Mouse (Mus musculus) cortical plate, adult 2 months (tissue): ENCODE results near the gene Clec4n.

Experiments used
- CTCF ChIP-seq: fragments of 200-500 bp; IDR thresholded peaks from 2 replicates; pipeline ENCODE4 v1.5.1; 2011; ENCODE audit warnings: mild to moderate bottlenecking, control low read depth, low read length; ENCODE audit not compliant: insufficient read depth; ENCODE audit errors: extremely low read depth
- POLR2A ChIP-seq: fragments of 200-500 bp; IDR thresholded peaks from 2 replicates; pipeline ENCODE4 v1.6.1; 2011; ENCODE audit warnings: mild to moderate bottlenecking, low read length, control low read depth; ENCODE audit not compliant: insufficient read depth; ENCODE audit errors: extremely low read depth

DNA sequence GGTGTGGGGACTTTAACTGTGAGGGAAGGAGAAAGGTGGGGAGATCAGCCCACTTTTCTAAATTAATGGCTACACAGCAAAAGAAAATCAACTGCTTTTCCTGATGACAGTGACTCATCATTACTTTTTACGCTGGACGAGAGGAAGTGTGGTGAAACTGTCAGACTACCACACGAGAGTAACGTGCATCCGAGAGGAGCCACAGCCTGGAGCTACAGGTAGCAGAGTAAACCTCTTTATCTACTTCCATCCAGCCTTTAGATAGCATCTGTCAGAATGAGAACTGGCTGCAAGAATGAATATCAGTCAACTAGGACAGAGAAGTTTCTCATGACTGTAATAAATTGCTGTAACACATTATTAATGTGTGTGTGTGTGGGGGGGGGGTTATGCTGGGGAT lies 37.3 kb downstream of the Clec4n start:
- TF ChIP-seq POLR2A (no peak), CTCF (no peak)
